Mouse (Mus musculus): Measurements from ENCODE around the gene Ddx39b. TPM values are rescaled to one million over a fixed set of nuclear protein-coding genes. Genes with fewer than 3 reads are reported as not detected.

Gene Ddx39b
- total and polyA plus RNA-seq, 2 experiments from 2014 or later, result 336 to 382 TPM

DNA sequence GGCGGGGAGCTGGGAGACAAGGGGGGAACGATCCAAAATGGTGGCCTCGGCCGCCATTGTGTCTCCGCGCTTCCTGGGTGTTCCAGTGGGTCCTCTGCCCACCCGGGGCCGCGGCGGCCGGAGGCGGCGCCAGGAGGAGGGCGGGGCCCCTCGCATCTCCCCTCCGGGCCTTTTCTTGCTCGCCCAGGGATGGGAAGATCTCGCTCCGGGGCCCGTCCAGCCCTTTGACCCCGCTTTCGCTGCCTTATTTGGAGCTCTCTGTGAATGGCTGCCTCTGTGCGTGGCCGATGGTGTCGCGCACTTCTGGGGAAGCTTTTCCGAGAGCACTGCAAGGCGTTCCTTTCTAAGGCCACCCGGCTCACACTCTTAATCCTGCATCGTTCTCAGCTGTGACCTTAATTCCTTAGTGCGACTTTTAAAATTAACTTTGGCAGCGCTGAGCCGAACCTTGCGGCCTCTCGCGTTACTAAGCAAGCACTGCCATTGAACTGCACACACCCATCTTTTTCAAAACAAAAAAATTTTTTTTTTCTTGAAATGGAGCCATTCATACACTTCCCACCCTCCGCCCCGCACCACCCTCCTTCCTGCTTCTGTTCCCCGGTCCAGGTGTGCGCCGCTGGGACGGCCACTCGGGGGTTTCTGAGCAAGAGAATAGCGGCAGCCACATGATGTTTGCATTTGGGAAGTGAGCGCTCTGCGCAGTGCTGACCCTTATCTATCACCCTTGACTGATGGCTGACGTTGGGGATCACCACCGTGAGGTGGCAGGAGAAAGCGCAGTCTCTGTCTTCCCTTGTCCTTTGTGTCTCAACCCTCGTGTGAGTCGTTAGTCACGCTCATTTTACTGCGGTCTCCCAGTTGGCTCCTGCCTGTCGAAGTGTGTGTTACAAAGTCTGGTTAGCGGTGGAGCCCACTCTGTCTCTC is 732 bp downstream of the Ddx39b start:
- ATAC-seq, result peak; percentile 38
- WGBS, result under 1% methylated on average over 55 of the region's 55 CpGs
- Histone ChIP-seq H3K9me3 (ENCODE audit: low read length) (no peaks in the 10 kb centered on the region), H3K4me1 (ENCODE audit: insufficient read depth) (peaks cover 5% of the 10 kb centered on the region), H3K27me3 (ENCODE audit: insufficient read depth, low read length) (no peaks in the 10 kb centered on the region), H3K36me3 (ENCODE audit: insufficient read depth) (peaks cover 34% of the 10 kb centered on the region), H3K4me3 (ENCODE audit: low read depth, low read length) (peak overlapping the region; percentile 98), H3K9ac (peak overlapping the region; percentile 100), H3K4me2 (ENCODE audit: low read depth) (peak overlapping the region; percentile 83), H3K27ac (ENCODE audit: low read depth, low read length) (peak overlapping the region; percentile 100)
- DNase-seq, result peak; percentile 80
- TF ChIP-seq CTCF (IDR thresholded peaks at IDR 0.05; ENCODE audit: low read depth), result peak; percentile 48; the same call in 1 of the 2 replicates

- no peak; the same call in 1 of the 2 replicates for TF ChIP-seq CTCF (IDR thresholded peaks at IDR 0.05; ENCODE audit: low read depth)
- Histone ChIP-seq H3K9ac (peak overlapping the region; percentile 100), H3K4me1 (ENCODE audit: insufficient read depth) (peaks cover 5% of the 10 kb centered on the region), H3K36me3 (ENCODE audit: insufficient read depth) (peaks cover 42% of the 10 kb centered on the region), H3K27ac (ENCODE audit: low read depth, low read length) (peak overlapping the region; percentile 100), H3K9me3 (ENCODE audit: low read length) (no peaks in the 10 kb centered on the region), H3K4me3 (ENCODE audit: low read depth, low read length) (peak overlapping the region; percentile 98), H3K4me2 (ENCODE audit: low read depth) (peak overlapping the region; percentile 83), H3K27me3 (ENCODE audit: insufficient read depth, low read length) (no peaks in the 10 kb centered on the region)
- WGBS, result 1% methylated on average over 16 of the region's 16 CpGs
- ATAC-seq, result no peak
- DNase-seq, result peak; percentile 84
Observed at GRCm38 (mm10) chr17:35243086-35243485, 1.5 kb downstream of the Ddx39b start.

DNA sequence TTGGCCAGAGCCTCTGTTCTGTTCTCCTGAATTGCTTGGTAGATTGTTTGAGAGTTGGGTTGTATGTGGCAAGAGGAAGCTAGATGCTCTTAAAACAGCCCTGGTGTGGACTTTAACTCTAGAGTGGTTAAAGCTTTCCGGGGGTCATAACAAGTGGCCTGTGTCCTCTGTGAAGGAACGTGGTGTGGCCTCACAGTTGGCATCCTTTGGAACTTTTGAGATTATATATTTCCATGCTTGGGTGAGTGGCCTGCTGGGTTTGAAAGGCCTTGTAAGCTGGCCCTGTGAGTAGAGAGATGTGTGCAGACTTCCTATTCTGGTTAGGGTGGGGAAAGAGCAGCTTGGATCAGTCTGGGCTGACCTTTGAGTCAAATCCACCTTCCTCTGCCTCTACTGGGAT is 3.5 kb downstream of the Ddx39b start:
- Histone ChIP-seq H3K9me3 (ENCODE audit: low read length) (no peaks in the 10 kb centered on the region), H3K27ac (ENCODE audit: low read depth, low read length) (no peak overlapping the region), H3K4me1 (ENCODE audit: insufficient read depth) (peaks cover 5% of the 10 kb centered on the region), H3K36me3 (ENCODE audit: insufficient read depth) (peaks cover 61% of the 10 kb centered on the region), H3K4me2 (ENCODE audit: low read depth) (peak overlapping the region; percentile 83; the same call in 1 of the 2 replicates), H3K4me3 (ENCODE audit: low read depth, low read length) (peak overlapping the region; percentile 6; the same call in 1 of the 2 replicates), H3K9ac (no peak overlapping the region), H3K27me3 (ENCODE audit: insufficient read depth, low read length) (no peaks in the 10 kb centered on the region)
- WGBS, result 72% methylated on average over 2 of the region's 2 CpGs
- no peak for DNase-seq
- no peak for ATAC-seq
- TF ChIP-seq CTCF (IDR thresholded peaks at IDR 0.05; ENCODE audit: low read depth), result no peak

- Histone ChIP-seq H3K4me3 (ENCODE audit: low read depth, low read length) (no peak overlapping the region), H3K9ac (no peak overlapping the region), H3K4me1 (ENCODE audit: insufficient read depth) (no peaks in the 10 kb centered on the region; the same call in none of the 2 replicates), H3K9me3 (ENCODE audit: low read length) (no peaks in the 10 kb centered on the region), H3K27ac (ENCODE audit: low read depth, low read length) (no peak overlapping the region), H3K27me3 (ENCODE audit: insufficient read depth, low read length) (no peaks in the 10 kb centered on the region), H3K4me2 (ENCODE audit: low read depth) (no peak overlapping the region; the same call in 1 of the 2 replicates), H3K36me3 (ENCODE audit: insufficient read depth) (peaks cover 71% of the 10 kb centered on the region)
- no peak for ATAC-seq
- TF ChIP-seq CTCF (IDR thresholded peaks at IDR 0.05; ENCODE audit: low read depth), result peak; percentile 71
- WGBS, result 73% methylated on average over 15 of the region's 15 CpGs
- DNase-seq, result no peak
Observed at GRCm38 (mm10) chr17:35245731-35246623, 4.4 kb downstream of the Ddx39b start.

DNA sequence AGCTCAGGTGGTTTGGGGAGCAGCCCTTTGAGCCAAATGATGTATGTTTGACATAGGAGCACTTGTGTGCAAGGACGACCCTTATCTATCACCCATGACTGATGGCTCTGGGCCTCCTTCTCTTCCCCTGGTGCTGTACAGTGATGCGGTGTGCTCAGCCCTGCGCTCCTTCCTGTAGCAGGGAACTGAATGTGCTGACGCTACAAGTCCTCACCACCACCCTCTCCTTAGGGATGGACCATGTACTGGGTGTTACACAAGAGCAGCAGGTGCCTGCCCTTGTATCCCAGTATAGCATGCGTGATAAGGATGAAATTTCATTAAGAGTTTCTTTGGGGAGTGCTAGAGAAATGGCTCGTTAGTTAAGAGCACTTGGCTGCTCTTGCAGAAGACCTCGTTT is 5.6 kb downstream of the Ddx39b start:
- Histone ChIP-seq H3K9me3 (ENCODE audit: low read length) (no peaks in the 10 kb centered on the region), H3K4me2 (ENCODE audit: low read depth) (no peak overlapping the region), H3K36me3 (ENCODE audit: insufficient read depth) (peaks cover 80% of the 10 kb centered on the region), H3K4me3 (ENCODE audit: low read depth, low read length) (no peak overlapping the region), H3K4me1 (ENCODE audit: insufficient read depth) (no peaks in the 10 kb centered on the region; the same call in none of the 2 replicates), H3K9ac (no peak overlapping the region), H3K27me3 (ENCODE audit: insufficient read depth, low read length) (no peaks in the 10 kb centered on the region), H3K27ac (ENCODE audit: low read depth, low read length) (no peak overlapping the region)
- ATAC-seq (no peak), DNase-seq (no peak)
- 80% methylated on average over 7 of the region's 7 CpGs for WGBS
- no peak for TF ChIP-seq CTCF (IDR thresholded peaks at IDR 0.05; ENCODE audit: low read depth)

DNA sequence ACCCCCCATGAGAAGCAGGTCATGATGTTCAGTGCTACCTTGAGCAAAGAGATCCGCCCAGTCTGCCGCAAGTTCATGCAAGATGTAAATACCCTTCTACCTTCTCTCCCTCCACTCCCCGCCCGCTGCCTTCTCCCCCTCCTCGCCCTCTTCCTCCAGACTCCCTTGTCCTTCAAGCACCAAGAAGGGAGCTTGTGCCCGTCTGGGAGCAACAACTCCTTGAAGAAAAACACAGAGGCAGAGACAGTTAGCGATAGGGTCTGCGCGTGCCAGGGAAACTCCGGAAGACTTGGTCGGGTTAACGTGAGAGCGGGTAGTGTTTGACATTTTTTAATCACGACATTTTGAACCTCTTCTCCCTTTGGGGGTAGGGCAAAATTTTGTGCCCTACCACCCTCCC is 7.4 kb downstream of the Ddx39b start:
- 87% methylated on average over 14 of the region's 14 CpGs for WGBS
- DNase-seq, result no peak
- H3K4me2 ChIP-seq (ENCODE audit: low read depth), result no peak overlapping the region

More for the DNA sequence above, 7.4 kb downstream of the Ddx39b start:
- no peak overlapping the region for H3K4me3 ChIP-seq (ENCODE audit: low read depth, low read length)
- H3K27me3 ChIP-seq (ENCODE audit: insufficient read depth, low read length), result no peaks in the 10 kb centered on the region
- no peak for ATAC-seq
- no peak for TF ChIP-seq CTCF (IDR thresholded peaks at IDR 0.05; ENCODE audit: low read depth)
- H3K9ac ChIP-seq, result no peak overlapping the region
- H3K27ac ChIP-seq (ENCODE audit: low read depth, low read length), result no peak overlapping the region
- no peaks in the 10 kb centered on the region; the same call in 1 of the 2 replicates for H3K4me1 ChIP-seq (ENCODE audit: insufficient read depth)
- H3K9me3 ChIP-seq (ENCODE audit: low read length), result no peaks in the 10 kb centered on the region
- peaks cover 97% of the 10 kb centered on the region for H3K36me3 ChIP-seq (ENCODE audit: insufficient read depth)
